Mouse (Mus musculus): Measurements from ENCODE around the gene Tnfrsf14. TPM values are rescaled to one million over a fixed set of nuclear protein-coding genes. Genes with fewer than 3 reads are reported as not detected.
A peak's percentile ranks its signal among the peaks of the same experiment; 100 is the strongest.

Gene Tnfrsf14
- polyA plus RNA-seq, 1 experiment from 2014 or later, result 2.9 TPM

DNA sequence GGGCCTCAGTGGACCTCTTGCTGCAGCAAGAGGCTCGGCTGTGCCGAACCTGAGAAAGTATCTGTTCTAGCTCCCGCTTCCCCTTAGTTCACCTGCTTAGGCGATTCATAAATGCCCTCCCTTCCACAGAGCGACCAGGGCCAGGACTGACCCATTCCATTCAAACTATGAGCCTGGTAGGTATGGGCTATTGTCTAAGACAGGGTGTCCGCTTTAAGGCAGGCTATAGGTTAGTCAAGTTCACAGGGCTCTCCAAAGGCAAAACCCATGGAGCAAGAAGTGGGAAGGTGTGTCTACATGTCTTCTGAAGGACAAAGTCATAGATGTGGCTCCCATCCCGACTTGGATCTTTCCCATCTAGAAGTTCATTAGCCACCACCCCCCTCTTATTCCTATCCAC lies 34.3 kb upstream of the Tnfrsf14 start:
- peaks cover 40% of the 10 kb centered on the region for H3K27me3 ChIP-seq (ENCODE audit: control insufficient read depth, insufficient read depth, low read length)
- no peaks in the 10 kb centered on the region for H3K9me3 ChIP-seq (ENCODE audit: control insufficient read depth, low read depth, low read length)
- ATAC-seq (ENCODE audit: insufficient number of reproducible peaks, insufficient read depth, low FRiP score, low read depth), result no peak
- no peak overlapping the region for H3K4me3 ChIP-seq (ENCODE audit: low read depth, low read length)
- H3K27ac ChIP-seq (ENCODE audit: low read length), result no peak overlapping the region
- H3K36me3 ChIP-seq (ENCODE audit: control insufficient read depth, insufficient read depth, low read length), result peaks cover 7% of the 10 kb centered on the region
- H3K9ac ChIP-seq (replicated peaks; ENCODE audit: low read depth, low read length), result no peak overlapping the region
- H3K4me1 ChIP-seq (ENCODE audit: control insufficient read depth, insufficient read depth, low read length), result peaks cover 40% of the 10 kb centered on the region
- 86% methylated on average over 7 of the region's 7 CpGs for WGBS
- 0 out of 2 replicates have a peak overlapping the region, but pooled peaks have one; percentile 37 for H3K4me2 ChIP-seq (replicated peaks; ENCODE audit: low read depth, low read length)

DNA sequence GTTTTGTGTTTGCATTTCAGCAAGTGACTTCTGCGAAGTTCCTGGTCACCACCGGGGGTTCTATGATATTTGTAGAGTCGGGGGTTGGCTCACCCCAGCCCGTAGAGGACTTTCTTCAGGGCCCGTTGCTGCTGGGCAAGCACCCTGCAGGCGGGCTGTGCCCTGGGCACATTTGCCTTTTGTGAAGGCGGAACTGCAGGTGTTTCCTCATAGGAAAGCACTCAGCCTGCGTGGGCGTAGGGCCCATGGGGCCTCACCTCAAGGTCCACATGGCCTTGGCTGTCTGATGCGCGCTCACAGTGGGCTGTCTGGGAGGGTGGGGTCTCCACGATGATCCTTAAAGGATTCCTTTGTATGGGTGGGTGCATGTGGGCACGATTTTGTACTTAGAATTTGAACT lies 33.5 kb upstream of the Tnfrsf14 start:
- H3K4me1 ChIP-seq (ENCODE audit: control insufficient read depth, insufficient read depth, low read length), result peaks cover 41% of the 10 kb centered on the region
- H3K36me3 ChIP-seq (ENCODE audit: control insufficient read depth, insufficient read depth, low read length), result peaks cover 7% of the 10 kb centered on the region
- peak overlapping the region; percentile 65; the same call in 1 of the 2 replicates for H3K4me2 ChIP-seq (replicated peaks; ENCODE audit: low read depth, low read length)
- WGBS, result 30% methylated on average over 13 of the region's 13 CpGs
- no peaks in the 10 kb centered on the region for H3K9me3 ChIP-seq (ENCODE audit: control insufficient read depth, low read depth, low read length)
- no peak for ATAC-seq (ENCODE audit: insufficient number of reproducible peaks, insufficient read depth, low FRiP score, low read depth)
- H3K27me3 ChIP-seq (ENCODE audit: control insufficient read depth, insufficient read depth, low read length), result peaks cover 40% of the 10 kb centered on the region
- no peak overlapping the region for H3K27ac ChIP-seq (ENCODE audit: low read length)
- H3K9ac ChIP-seq (replicated peaks; ENCODE audit: low read depth, low read length), result no peak overlapping the region
- H3K4me3 ChIP-seq (ENCODE audit: low read depth, low read length), result peak overlapping the region; percentile 33

DNA sequence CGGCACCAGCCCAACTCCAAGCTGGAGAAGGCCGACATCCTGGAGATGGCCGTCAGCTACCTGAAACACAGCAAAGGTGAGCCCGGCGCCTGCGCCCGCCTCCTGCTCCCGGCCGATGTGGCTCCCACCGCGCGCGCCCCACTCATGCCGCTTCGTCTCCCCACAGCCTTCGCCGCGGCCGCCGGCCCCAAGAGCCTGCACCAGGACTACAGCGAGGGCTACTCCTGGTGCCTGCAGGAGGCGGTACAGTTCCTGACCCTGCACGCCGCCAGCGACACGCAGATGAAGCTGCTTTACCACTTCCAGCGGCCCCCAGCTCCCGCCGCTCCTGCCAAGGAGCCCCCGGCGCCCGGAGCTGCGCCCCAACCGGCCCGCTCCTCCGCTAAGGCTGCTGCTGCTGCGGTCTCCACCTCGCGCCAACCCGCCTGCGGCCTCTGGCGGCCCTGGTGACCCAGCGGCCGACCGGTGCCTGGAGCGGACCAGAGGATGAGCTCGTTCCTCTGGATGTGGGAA lies 32.9 kb upstream of the Tnfrsf14 start:
- Histone ChIP-seq H3K4me3 (ENCODE audit: low read depth, low read length) (peak overlapping the region; percentile 33), H3K27ac (ENCODE audit: low read length) (no peak overlapping the region), H3K27me3 (ENCODE audit: control insufficient read depth, insufficient read depth, low read length) (peaks cover 40% of the 10 kb centered on the region), H3K9ac (replicated peaks; ENCODE audit: low read depth, low read length) (peak overlapping the region; percentile 14; the same call in 1 of the 2 replicates), H3K9me3 (ENCODE audit: control insufficient read depth, low read depth, low read length) (no peaks in the 10 kb centered on the region), H3K36me3 (ENCODE audit: control insufficient read depth, insufficient read depth, low read length) (peaks cover 2% of the 10 kb centered on the region), H3K4me2 (replicated peaks; ENCODE audit: low read depth, low read length) (peak overlapping the region; percentile 65), H3K4me1 (ENCODE audit: control insufficient read depth, insufficient read depth, low read length) (peaks cover 41% of the 10 kb centered on the region)
- under 1% methylated on average over 47 of the region's 47 CpGs for WGBS
- no peak for ATAC-seq (ENCODE audit: insufficient number of reproducible peaks, insufficient read depth, low FRiP score, low read depth)

DNA sequence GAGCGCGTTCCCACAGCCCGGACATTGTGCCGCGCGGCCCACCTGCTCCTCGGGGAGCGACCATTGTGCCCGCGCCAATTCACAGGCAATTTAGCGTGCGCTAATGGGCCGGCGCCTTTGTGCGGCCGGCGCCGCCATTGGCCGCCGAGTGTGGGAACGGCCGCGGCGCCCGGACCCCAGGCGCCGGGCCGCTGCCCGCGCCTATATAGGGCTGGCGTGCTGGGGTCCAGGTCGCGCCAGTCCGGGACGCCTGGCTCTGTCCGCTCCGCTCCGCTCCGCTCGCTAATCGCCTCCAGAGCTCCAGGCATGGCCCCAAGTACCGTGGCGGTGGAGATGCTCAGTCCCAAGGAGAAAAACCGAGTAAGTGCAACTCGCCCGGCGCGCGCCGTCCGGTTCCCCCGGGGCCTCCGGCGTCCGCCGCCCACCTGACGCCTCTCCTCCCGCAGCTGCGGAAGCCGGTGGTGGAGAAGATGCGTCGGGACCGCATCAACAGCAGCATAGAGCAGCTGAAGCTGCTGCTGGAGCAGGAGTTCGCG lies 32.4 kb upstream of the Tnfrsf14 start, which contains the start of gene Hes5:
Gene Hes5 (plus strand): TSS at position 234 of the 536 bp plus-strand sequence.
- under 1% methylated on average over 63 of the region's 65 CpGs for WGBS
- Histone ChIP-seq H3K4me2 (replicated peaks; ENCODE audit: low read depth, low read length) (peak within 1 kb of the TSS; percentile 65), H3K27ac (ENCODE audit: low read length) (no peak within 1 kb of the TSS), H3K36me3 (ENCODE audit: control insufficient read depth, insufficient read depth, low read length) (no peaks in the 10 kb centered on the region), H3K9ac (replicated peaks; ENCODE audit: low read depth, low read length) (peak within 1 kb of the TSS; percentile 14; the same call in 1 of the 2 replicates), H3K4me3 (ENCODE audit: low read depth, low read length) (peak within 1 kb of the TSS; percentile 33), H3K9me3 (ENCODE audit: control insufficient read depth, low read depth, low read length) (no peaks in the 10 kb centered on the region), H3K27me3 (ENCODE audit: control insufficient read depth, insufficient read depth, low read length) (peaks cover 40% of the 10 kb centered on the region), H3K4me1 (ENCODE audit: control insufficient read depth, insufficient read depth, low read length) (peaks cover 38% of the 10 kb centered on the region)
- no peak for ATAC-seq (ENCODE audit: insufficient number of reproducible peaks, insufficient read depth, low FRiP score, low read depth)

DNA sequence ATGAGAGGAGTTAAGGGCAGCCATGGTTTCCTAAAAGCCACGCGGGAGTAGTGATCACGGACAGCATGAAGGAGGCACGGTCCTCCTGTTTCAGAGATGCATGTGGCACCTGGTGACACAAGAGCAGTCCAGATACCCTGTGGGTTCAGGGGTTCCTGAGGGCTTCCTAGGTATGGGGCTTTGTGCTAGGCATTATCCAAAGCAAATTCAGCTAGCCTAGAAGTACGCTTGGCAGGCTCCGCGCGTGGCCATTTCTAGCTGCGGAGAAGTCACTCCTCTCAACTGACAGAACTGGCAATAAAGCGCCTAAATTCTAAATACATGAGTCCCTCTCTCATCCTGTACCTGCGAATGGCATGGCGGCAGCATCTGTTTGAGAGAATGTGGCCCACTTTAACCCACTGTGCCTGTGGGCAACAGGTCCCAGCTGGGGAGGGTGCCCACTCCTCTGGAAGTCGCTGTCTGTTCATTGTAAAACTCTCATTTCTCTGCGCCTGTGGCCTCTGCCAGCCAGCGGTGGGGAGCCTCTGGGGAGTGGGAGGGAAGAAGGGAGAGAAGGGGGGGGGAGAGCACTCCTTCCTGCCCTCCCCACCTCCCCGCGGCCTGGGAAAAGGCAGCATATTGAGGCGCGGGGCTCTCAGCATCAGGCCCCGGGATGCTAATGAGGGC lies 31.8 kb upstream of the Tnfrsf14 start:
- peak overlapping the region; percentile 65 for H3K4me2 ChIP-seq (replicated peaks; ENCODE audit: low read depth, low read length)
- H3K9ac ChIP-seq (replicated peaks; ENCODE audit: low read depth, low read length), result 0 out of 2 replicates have a peak overlapping the region, but pooled peaks have one; percentile 14
- peak overlapping the region; percentile 33 for H3K4me3 ChIP-seq (ENCODE audit: low read depth, low read length)
- no peaks in the 10 kb centered on the region for H3K36me3 ChIP-seq (ENCODE audit: control insufficient read depth, insufficient read depth, low read length)
- no peak for ATAC-seq (ENCODE audit: insufficient number of reproducible peaks, insufficient read depth, low FRiP score, low read depth)
- 25% methylated on average over 20 of the region's 20 CpGs for WGBS
- H3K27me3 ChIP-seq (ENCODE audit: control insufficient read depth, insufficient read depth, low read length), result peaks cover 40% of the 10 kb centered on the region
- peaks cover 32% of the 10 kb centered on the region for H3K4me1 ChIP-seq (ENCODE audit: control insufficient read depth, insufficient read depth, low read length)
- H3K9me3 ChIP-seq (ENCODE audit: control insufficient read depth, low read depth, low read length), result no peaks in the 10 kb centered on the region
- no peak overlapping the region for H3K27ac ChIP-seq (ENCODE audit: low read length)

DNA sequence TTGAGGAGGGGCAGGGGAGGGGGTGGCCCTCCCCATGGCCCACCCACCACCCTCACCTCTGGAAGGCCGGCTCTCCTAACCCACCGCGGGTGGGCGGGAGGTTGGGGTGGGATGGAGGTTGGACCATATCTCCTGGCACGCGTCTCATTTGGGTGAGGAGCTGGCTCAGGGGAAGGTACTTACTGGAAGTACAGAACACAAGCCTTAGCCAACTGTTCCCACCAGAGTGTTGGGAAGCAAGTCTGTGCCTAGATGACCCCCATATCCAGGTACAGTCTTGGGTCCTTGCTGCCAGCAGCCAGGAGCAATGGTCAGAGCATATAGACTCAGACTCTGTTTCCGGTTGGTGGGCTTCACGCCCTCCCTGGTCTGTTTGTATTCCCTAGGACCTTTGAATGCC lies 30.3 kb upstream of the Tnfrsf14 start:
- no peak overlapping the region for H3K27ac ChIP-seq (ENCODE audit: low read length)
- no peak overlapping the region for H3K9ac ChIP-seq (replicated peaks; ENCODE audit: low read depth, low read length)
- ATAC-seq (ENCODE audit: insufficient number of reproducible peaks, insufficient read depth, low FRiP score, low read depth), result no peak
- whole genome bisulfite sequencing, result 14% methylated on average over 8 of the region's 8 CpGs
- H3K9me3 ChIP-seq (ENCODE audit: control insufficient read depth, low read depth, low read length), result no peaks in the 10 kb centered on the region
- no peak overlapping the region for H3K4me3 ChIP-seq (ENCODE audit: low read depth, low read length)
- no peaks in the 10 kb centered on the region for H3K36me3 ChIP-seq (ENCODE audit: control insufficient read depth, insufficient read depth, low read length)
- H3K4me2 ChIP-seq (replicated peaks; ENCODE audit: low read depth, low read length), result peak overlapping the region; percentile 28; the same call in 1 of the 2 replicates
- H3K27me3 ChIP-seq (ENCODE audit: control insufficient read depth, insufficient read depth, low read length), result peaks cover 45% of the 10 kb centered on the region
- peaks cover 29% of the 10 kb centered on the region for H3K4me1 ChIP-seq (ENCODE audit: control insufficient read depth, insufficient read depth, low read length)

DNA sequence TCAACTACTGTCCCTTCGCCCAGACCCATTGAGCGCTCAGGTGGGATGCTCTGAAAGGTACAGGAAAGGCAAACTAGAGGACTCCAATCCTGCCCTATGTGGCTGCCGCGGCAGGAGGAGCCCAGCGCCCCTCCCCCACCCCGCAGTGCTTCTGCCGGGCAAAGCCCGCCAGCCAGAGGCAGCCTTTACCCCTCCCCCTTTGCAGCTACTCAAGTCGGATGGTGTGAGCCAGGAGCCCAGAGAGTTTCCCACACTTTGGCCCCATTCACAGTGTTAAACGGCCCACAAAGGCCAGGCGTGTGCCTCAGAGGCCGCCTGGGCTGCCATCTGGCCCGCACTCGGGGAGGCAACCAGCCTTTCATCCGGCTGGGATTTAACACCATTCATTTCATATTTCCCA lies 29.8 kb upstream of the Tnfrsf14 start:
- Histone ChIP-seq H3K4me3 (ENCODE audit: low read depth, low read length) (no peak overlapping the region), H3K36me3 (ENCODE audit: control insufficient read depth, insufficient read depth, low read length) (no peaks in the 10 kb centered on the region), H3K27me3 (ENCODE audit: control insufficient read depth, insufficient read depth, low read length) (peaks cover 49% of the 10 kb centered on the region), H3K4me2 (replicated peaks; ENCODE audit: low read depth, low read length) (peak overlapping the region; percentile 28; the same call in 1 of the 2 replicates), H3K4me1 (ENCODE audit: control insufficient read depth, insufficient read depth, low read length) (peaks cover 26% of the 10 kb centered on the region), H3K9ac (replicated peaks; ENCODE audit: low read depth, low read length) (no peak overlapping the region), H3K27ac (ENCODE audit: low read length) (no peak overlapping the region), H3K9me3 (ENCODE audit: control insufficient read depth, low read depth, low read length) (no peaks in the 10 kb centered on the region)
- ATAC-seq (ENCODE audit: insufficient number of reproducible peaks, insufficient read depth, low FRiP score, low read depth), result 0 out of 2 replicates have a peak, but pooled peaks have one; percentile 29
- WGBS, result under 1% methylated on average over 15 of the region's 15 CpGs

DNA sequence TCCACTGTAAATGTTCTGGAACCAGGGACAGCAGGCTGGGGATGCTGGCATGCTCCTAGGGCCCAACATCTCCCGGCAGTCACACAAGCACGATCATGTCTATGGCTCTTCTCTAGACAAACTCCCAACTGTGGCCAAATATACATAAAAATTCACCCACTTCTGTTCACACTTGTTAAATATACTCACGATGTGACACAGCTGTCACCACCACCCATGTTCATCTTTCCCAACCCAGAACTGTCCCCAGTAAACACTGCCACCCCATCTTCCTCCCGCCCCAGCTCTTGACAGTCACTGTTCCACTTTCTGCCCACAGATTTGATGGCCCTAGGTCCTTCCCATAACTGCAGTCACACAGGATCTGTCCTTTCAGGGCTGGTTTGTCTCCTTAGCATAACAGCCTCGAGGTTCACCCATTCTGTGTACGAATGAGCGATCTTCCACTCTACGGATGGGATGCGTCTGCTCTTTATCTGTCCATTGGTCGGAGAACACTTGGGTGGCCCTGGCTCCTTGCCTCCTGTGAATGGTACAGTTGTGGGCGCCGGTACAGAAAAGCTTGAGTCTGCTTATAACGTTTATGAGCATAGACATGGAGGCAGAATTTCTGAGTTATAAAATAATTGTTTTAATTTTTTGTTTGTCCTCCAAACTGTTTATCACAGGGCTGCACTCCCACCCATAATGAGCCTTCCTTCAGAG lies 29.1 kb upstream of the Tnfrsf14 start:
- no peak overlapping the region for H3K9ac ChIP-seq (replicated peaks; ENCODE audit: low read depth, low read length)
- ATAC-seq (ENCODE audit: insufficient number of reproducible peaks, insufficient read depth, low FRiP score, low read depth), result no peak
- no peaks in the 10 kb centered on the region for H3K9me3 ChIP-seq (ENCODE audit: control insufficient read depth, low read depth, low read length)
- no peaks in the 10 kb centered on the region for H3K36me3 ChIP-seq (ENCODE audit: control insufficient read depth, insufficient read depth, low read length)
- H3K27ac ChIP-seq (ENCODE audit: low read length), result no peak overlapping the region
- H3K27me3 ChIP-seq (ENCODE audit: control insufficient read depth, insufficient read depth, low read length), result peaks cover 50% of the 10 kb centered on the region
- no peak overlapping the region for H3K4me3 ChIP-seq (ENCODE audit: low read depth, low read length)
- H3K4me1 ChIP-seq (ENCODE audit: control insufficient read depth, insufficient read depth, low read length), result peaks cover 23% of the 10 kb centered on the region
- H3K4me2 ChIP-seq (replicated peaks; ENCODE audit: low read depth, low read length), result no peak overlapping the region
- 47% methylated on average over 13 of the region's 13 CpGs for WGBS
